Mouse (Mus musculus): ENCODE measurements around the gene Gas6. TPM values are rescaled to one million over a fixed set of nuclear protein-coding genes. Genes with fewer than 3 reads are reported as not detected.

Gas6 gene
- 86.0 and 90.9 TPM in 2 replicates for polyA plus RNA-seq (2012; rRNA removed)

DNA sequence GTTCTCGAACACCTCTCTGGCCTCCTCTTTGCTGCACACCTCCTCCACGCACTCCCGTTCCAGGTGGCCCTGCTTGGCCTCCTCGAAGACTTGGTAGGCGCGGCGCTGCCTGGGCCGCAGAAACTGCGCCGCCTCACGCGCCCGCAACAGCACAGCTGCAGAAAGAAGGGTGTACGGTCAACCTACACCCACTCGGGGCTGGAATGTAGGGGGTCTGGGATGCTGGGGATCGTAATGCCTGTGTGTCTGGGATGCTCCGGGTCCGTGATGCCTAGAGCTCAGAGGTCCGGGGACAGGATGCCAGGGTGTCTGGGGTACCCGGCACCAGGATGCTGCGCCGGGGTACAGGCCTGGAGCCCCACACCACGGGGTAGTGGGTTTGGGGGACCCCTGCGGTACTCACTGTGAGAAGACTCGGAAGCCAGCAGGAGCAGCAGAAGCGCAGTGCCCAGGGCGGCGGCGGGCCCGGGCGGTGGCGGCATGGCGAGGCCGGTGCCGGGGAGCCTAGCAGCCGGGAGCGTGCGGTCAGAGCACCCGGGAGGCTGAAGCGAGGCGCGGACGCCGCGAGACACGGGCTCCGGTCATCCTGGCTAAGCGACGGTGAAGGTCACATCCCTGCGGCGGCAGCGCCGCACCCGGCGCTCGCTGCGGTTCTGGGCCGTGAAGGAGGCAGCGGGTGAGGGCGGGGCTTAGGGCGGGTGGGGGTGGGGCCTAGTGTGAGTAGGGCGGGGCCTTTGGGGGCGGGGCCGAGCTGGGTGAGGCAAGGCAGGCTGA lies at the start of gene Gas6:
Gene Gas6 (minus strand): TSS at position 633 of the 774 bp plus-strand sequence.
- DNase-seq (ENCODE audit: extremely low spot score in 1 of 2, low spot score in 1 of 2), result peak in 1 of 2 experiments; percentile 71

DNA sequence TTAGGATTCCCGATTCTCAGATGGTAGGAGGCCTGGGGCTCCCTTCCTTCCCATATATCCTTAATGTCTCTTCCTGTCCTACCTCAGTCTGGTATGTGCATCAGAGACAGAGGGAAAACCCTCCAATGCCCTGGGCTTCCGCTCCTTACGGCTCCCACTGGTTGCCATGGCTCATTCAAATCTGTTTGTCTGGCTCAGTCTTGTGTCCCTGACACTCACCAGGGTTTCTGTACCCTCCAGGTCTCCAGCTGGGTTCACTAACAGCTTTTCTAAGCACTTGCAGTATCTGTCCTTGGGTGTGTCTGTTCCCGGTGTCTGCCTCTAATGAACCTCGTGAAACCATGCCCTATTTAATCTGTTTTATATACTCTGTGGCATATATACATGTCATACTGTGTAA lies 47.2 kb upstream of the Gas6 start:
- DNase-seq (ENCODE audit: extremely low spot score in 1 of 2, low spot score in 1 of 2), result no peak

DNA sequence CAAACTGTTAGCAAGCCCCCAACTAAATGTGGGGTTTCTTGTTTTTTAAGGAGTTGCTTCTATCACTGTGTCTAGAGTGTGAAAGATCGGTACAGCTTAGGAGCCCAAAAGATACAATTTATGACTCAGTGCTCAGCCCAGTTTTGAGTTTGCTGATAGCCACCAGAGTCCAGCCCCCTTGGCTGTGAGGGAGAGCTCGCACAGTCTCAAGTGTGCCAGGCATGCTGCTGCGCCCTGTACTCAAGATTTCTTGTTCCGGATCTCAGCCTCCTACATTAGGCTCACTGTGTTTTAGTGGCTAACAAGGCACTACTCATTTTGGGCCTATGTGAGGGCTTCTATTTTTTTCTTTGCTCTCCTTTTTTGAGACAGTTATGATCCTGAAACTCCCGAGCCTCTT lies 45.8 kb upstream of the Gas6 start:
- no peak for DNase-seq (ENCODE audit: extremely low spot score in 1 of 2, low spot score in 1 of 2)

DNA sequence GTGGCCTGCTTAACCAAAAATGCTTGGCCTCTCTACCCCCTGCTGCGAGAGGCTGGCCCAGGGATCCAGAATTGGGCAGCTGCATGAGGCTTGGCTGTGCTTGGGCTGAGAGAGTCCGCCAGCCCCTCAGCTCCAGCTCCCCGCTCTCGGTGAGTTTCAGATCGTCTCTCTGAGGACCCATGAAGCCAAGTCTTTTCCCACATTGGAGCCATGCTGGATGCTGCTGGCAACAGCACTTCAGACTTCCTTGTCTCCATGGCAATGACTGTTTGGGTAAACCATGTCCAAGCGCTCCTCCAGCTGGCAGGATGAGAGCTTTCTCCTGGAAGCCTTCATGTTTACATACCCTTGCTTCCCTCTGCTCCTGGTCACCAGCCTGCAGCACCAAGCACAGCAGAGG lies 44.5 kb upstream of the Gas6 start:
- DNase-seq (ENCODE audit: extremely low spot score in 1 of 2, low spot score in 1 of 2), result peak; percentile 52 to 71

DNA sequence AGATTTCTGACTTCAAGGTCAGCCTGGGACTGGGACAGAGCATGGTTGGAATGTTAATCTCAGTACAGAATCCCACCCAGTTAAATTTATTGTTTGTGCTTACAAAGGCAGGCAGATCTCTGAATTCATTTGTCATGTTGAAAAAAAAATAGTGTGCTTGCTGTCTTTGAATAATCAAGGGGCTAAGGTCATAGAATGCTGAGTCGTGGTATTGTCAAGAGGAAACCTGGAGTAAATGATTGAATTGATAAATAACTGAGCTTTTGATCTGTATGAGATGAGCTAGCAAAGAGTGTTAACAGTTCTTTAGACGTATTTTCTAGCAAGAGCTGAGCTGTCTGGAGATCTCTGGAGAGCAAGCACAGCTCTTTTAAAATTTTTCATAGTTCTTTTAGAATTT lies 42.8 kb upstream of the Gas6 start:
- no peak for DNase-seq (ENCODE audit: extremely low spot score in 1 of 2, low spot score in 1 of 2)

DNA sequence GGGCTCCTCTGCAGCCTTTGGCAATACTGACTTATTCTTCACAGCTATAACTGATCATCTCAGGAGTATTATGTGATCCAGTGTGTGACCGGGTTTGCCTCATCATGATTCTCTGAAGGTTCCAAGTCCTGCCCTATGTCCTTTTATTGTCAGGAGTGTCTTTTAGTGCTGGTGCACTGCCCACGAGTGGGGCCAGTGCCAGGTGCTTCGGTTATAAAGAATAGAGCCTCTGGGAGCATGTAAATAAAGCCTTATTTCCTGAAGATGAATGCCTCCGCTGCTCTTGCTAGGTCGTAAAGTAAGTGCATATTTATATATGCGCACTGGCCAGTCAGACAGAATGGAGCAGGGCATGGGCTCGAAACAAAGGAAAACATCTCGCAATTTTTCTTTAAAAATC lies 38.8 kb upstream of the Gas6 start:
- no peak for DNase-seq (ENCODE audit: extremely low spot score in 1 of 2, low spot score in 1 of 2)

DNA sequence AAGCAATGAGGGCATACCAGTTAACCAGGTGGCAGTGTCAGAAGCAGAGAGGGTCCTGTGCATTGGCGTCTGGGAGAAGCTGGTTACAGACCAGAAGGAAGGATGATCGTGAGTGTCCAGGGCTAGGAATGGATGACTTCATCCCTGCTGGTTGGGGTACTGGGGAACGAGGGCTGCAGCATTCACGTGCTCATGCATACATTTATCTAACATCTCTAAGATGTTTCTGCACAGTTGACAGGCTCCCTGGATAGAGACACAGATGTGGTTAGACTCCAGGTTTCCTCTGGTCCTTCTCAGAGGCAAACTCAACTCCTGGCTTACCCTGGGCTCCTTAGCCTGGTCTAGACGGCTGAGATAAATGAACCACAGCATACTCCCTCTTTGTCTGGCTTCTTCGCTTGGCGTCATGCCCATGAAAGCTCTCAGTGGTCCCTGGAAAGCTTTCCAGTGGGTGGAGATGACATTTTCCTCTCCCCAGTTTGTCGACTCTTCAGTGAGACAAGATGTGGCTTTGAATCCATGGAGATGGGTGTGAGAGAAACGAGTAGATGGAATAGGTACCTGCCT lies 37.4 kb upstream of the Gas6 start:
- DNase-seq (ENCODE audit: extremely low spot score in 1 of 2, low spot score in 1 of 2), result no peak

DNA sequence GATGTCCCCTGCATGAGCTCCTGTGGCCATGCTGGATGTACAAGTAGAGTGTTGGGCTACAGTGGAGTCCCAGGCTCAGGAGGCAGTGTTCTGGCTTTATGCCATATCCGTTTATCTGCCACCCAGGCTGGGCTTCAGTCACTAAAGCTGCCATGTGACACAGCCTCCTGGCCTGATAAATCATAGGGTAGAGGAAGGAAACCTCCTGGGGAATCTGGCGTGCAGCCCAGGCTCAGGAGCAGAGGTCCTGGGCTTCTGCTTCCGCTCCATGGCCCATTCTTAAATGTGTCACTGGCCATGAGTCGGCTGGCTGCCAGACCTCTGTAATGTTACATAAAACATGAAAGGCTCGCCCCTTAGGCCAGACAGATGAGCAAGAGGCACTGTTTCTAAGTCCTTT lies 36.7 kb upstream of the Gas6 start:
- DNase-seq (ENCODE audit: extremely low spot score in 1 of 2, low spot score in 1 of 2), result peak; percentile 31 to 62

DNA sequence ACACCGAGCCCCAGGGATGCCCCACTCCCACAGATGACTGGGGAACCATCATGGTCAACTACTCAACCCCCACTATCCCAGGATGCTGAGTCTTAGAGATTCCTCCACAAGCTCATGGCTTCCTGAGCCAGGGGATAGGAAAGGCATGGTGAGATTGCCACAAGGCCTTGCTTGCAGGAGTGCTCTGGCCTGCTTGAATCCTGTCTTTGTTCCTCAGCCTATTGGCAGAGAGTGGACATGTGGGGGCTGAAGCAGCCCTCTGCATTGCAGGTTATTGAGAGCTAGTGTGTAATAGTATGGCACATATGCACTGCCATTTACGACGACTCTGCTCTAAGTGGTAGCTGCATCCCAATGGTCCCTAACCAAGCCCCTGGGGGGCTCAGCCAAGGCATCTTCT lies 36.1 kb upstream of the Gas6 start:
- DNase-seq (ENCODE audit: extremely low spot score in 1 of 2, low spot score in 1 of 2), result no peak

DNA sequence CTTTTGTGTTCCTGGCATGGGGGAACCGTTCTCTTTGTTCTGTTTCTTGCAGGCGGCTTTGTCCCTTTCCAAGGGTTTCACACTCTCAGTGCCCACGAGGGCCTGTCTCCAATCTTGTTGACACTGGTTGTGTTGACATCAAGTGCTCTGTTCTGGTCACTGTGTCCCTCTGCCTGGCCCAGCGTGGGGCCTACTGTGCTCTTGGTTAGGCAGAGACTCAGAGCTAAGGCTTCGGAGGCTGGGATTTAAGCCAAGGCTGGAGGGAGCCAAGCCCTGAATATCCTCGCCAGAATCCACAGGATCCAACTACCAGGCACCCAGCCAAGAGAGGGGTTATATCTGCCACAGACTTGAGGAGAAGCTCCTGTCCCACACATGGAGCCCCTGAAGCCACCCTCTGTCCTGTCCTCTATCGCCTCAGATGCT lies 35.6 kb upstream of the Gas6 start:
- peak in 1 of 2 experiments; percentile 64 for DNase-seq (ENCODE audit: extremely low spot score in 1 of 2, low spot score in 1 of 2)

DNA sequence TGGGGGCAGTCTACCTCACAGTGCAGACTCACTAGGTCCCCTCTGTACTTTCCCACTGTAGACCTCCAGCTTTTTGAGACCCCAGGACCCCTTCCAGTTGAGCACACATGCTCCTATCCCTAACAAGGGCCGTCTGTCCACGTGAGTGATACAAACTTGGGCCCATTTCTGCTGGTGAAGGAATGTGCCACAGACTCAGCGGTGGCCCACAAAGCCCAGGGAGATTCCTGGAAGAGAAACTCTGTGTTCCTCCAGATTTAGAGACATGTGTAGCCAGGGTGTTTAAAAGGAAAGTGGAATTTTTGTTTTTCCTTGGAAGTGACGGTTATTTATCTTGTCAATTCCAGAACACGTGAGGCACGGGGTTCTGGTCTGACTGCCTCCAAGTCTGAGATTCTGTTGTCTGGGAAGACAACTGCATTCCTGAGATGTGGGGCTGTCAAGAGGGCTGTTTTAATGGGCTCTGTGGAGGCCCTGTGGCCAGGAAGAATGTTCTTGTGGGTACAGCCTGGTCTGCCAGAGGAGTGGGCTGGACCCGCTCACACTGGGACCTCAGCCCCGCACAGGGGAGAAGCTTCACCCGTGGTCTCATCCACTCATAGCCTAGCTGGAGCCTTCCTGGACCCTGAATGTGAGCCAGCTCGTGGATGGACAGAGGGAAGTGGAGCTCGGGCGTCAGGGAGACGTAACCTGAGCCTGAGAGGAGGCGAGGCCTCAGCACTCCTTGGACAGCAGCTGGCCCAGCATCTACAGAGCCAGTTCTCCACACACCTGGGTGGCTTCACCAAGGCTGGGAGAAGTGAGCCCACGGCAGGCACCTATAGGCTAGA lies 34.9 kb upstream of the Gas6 start:
- DNase-seq (ENCODE audit: extremely low spot score in 1 of 2, low spot score in 1 of 2), result no peak

DNA sequence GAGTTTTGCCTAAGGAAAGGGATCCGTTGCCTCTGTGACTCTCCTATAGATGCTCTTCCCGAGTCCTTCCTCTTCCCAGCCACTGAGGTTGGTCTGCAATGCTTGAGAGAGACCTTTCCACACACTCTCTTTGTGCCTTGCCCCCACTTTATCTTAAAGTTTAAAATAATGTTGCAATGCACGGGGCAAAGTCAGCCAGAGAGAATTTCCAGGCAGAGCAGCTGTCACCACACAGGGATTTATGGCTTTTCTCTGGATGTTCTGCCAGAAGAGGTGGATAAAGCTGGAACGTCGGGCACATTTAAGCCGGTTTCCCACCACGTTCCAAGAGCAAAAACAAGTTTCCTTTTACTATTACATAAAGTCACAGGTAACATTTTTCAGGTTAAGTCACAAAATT lies 27.1 kb upstream of the Gas6 start:
- no peak for DNase-seq (ENCODE audit: extremely low spot score in 1 of 2, low spot score in 1 of 2)

DNA sequence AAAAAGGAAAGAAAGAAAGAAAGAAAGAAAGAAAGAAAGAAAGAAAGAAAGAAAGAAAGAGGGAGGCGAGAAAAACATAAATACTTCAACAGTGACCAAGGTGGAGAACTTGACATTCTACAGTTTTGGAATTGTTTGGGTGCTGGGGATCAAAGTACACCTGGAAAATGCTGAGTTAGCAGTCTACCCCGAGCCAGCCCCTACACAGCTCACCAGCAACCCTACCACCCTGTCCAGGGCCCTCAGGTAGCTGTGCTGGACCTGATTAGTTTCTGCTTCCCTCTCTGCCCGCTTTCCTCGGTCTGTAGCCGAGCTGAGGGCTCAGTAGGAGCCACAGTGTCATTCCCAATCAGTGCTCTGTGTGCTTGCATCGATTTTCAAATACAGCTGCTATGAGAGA lies 26.1 kb upstream of the Gas6 start:
- DNase-seq (ENCODE audit: extremely low spot score in 1 of 2, low spot score in 1 of 2), result no peak

DNA sequence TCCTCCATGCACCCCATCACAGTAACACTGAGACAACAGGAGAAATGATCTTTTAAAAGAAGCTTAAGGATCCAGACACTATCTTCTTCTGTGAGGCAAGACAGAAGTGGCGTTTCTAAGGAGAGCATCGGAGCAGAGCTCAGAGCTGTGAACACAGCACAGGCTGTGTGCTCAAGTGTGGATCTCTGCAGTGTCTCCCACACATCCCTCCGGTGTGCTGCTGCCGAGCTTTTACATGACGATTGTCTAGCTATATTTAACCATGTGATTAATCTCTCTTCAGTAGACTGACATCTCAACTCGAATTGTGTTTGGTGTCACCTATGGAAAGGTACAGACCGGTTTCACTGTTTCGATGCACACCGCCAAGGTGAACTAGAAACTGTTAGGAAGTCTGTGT lies 25.2 kb upstream of the Gas6 start:
- peak; percentile 40 to 69 for DNase-seq (ENCODE audit: extremely low spot score in 1 of 2, low spot score in 1 of 2)

DNA sequence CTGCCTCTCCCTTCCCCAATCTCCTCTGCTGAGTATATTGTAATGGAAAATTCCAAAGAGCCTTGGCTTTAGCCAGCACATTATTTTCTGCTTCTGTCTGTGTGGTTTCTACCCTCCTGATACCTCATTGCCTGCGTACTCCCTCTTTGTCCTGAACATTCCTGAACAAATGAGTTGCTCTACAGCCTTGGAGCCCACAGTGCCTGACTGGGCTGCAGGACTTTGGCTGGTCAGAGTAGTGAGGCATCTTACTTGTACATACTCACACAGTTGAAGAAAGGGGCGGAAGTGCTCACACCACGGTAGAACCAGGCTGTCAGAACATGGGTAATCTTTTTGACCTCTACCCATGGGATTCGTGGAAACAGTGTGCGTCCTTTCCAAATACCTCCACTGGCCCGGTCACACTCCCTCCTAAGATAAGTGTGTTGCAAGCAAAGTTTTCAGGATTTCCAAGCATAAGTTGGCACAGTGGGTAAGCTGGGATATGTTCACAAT lies 23.0 kb upstream of the Gas6 start:
- DNase-seq (ENCODE audit: extremely low spot score in 1 of 2, low spot score in 1 of 2), result no peak

DNA sequence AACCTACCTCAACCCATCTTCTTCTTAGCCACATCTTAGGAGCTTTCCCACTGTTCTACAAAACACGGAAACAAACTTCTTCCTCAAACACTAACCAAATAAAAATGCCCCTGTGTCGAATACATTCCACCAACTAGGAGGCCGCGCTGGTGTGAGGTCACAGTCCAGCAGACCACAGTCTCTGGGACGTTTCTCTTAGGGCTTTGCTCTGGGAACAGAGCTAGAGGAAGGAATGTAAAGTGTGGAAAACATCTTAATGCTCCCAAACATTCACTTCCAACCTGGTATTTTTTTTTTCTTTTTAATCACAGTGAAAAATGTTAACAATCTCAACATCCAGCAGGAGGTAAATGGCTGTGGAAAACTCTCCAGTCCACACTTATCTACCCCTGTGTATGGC lies 22.4 kb upstream of the Gas6 start:
- DNase-seq (ENCODE audit: extremely low spot score in 1 of 2, low spot score in 1 of 2), result no peak

DNA sequence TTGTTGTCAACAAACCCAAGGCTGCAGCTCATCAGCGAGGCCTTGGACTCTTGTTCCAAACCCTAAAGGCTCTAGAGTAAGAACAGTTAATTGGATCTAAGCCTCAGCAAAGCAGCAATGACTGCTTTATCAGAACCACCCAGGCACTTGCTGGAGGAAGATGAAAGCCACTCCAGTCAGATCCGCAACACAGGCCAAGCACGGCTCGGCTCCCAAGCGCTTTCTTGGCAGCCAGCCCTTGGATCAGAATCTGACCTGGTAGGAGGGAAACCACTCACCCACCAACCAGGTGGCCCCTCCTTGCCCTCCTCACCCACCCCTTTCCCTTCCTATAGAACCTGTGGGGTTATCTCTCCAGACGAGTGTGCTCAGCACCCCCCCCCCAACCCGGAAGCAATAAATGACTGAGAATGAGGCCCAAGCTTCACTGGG lies 21.7 kb upstream of the Gas6 start:
- DNase-seq (ENCODE audit: extremely low spot score in 1 of 2, low spot score in 1 of 2), result no peak

DNA sequence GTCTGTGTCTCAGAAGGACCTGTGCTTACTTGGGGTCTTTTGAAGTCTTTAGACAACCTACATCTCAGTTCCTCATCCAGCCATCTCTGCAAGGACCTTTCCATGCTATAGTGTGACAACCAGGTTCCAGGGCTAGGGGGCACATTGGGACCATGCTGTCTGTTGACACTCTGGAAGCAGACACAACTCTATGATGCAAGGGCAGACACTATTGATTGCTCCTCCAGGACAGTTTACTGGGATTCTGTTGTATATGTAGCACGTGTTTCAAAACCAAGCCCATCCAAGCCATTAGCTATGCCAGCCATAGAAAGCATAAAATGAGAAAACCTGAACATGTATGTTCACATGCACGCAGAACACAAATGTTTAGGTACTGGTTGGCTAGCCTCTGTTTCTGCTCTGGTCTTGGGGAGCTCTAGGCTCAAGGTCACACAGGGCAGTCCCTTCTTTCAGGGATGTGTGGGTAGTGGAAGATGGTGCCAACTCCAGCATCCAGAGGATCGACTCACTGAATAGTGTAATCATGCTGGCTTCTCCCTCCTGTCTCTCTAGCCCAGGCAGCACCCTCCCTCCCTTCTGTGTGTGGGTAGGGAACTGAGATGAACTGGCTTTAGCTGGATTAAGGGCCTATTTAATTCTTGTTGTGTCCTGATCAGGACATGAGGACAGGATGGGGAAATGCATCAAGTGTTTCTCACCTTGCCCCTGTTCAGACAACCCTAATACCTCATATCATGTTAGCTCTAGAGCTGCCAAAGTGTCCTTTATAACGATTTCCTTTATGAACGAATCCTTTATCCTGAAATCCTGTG lies 19.5 kb upstream of the Gas6 start:
- DNase-seq (ENCODE audit: extremely low spot score in 1 of 2, low spot score in 1 of 2), result no peak

DNA sequence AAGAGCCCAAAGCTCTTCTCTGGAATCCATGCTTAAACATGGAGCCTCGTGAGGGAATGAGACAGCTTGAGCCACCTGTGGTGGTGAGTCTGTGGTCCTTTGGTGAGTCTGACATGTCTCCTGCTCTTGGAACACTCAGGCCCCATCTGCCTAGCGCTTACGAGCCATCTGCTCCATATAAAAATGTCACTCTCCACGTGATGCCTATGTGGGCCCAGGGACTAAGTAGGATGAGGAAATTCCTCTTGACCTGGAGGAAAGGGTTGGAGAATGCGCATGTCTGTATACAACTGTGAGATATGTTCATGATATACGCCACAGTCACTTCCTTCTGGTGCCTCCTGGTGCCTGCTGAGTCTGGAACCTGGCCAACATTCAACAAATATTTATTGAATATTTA lies 18.4 kb upstream of the Gas6 start:
- no peak for DNase-seq (ENCODE audit: extremely low spot score in 1 of 2, low spot score in 1 of 2)

DNA sequence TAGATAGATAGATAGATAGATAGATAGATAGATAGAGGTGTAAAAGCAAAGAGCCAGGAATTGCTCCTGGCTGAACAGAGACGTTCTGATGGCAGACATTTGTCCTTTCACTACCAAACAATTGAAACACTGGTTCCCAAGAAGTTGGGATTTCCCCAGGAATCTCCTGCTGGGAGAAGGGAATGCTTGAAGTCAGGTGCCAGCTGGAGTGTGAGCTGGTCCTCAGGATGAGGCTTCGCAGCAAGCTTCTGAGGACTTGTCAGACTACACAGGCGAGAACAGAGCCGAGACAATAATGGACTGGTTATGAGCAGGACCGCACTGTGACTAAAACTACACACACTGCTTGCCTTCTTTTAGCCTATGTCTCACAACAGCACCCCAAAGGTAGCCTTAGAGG lies 17.7 kb upstream of the Gas6 start:
- DNase-seq (ENCODE audit: extremely low spot score in 1 of 2, low spot score in 1 of 2), result no peak
